Mouse (Mus musculus): Measurements from ENCODE around the gene Nudt7. TPM values are rescaled to one million over a fixed set of nuclear protein-coding genes. Genes with fewer than 3 reads are reported as not detected.

Gene Nudt7
- total RNA-seq, 4 experiments from 2014 or later = 4.3 to 6.9 (median 5.1) TPM

- DNase-seq (ENCODE audit: low spot score in 2 of 2) = no peak
Measured at GRCm38 (mm10) chr8:114142199-114142598, 8.8 kb downstream of the Nudt7 start.

- no peak for DNase-seq (ENCODE audit: low spot score in 2 of 2)
Measured at GRCm38 (mm10) chr8:114143645-114144290, 10.4 kb downstream of the Nudt7 start.

GRCm38 (mm10) chr8:114153311-114154045 lies 20.1 kb downstream of the Nudt7 start:
- DNase-seq (ENCODE audit: low spot score in 2 of 2) = no peak

- DNase-seq (ENCODE audit: low spot score in 2 of 2) = no peak
Measured at GRCm38 (mm10) chr8:114158586-114158985, 25.2 kb downstream of the Nudt7 start.

- DNase-seq (ENCODE audit: low spot score in 2 of 2) = no peak
Measured at GRCm38 (mm10) chr8:114159666-114160065, 26.3 kb downstream of the Nudt7 start.

- no peak for DNase-seq (ENCODE audit: low spot score in 2 of 2)
Measured at GRCm38 (mm10) chr8:114163871-114164270, 30.5 kb downstream of the Nudt7 start.

GRCm38 (mm10) chr8:114164444-114165096 lies 31.2 kb downstream of the Nudt7 start:
- DNase-seq (ENCODE audit: low spot score in 2 of 2) = no peak

- DNase-seq (ENCODE audit: low spot score in 2 of 2) = no peak
Measured at GRCm38 (mm10) chr8:114165741-114166140, 32.4 kb downstream of the Nudt7 start.

- no peak for DNase-seq (ENCODE audit: low spot score in 2 of 2)
Measured at GRCm38 (mm10) chr8:114176721-114177120, 43.4 kb downstream of the Nudt7 start.

- no peak for DNase-seq (ENCODE audit: low spot score in 2 of 2)
Measured at GRCm38 (mm10) chr8:114193334-114193733, 60.0 kb downstream of the Nudt7 start.

- DNase-seq (ENCODE audit: low spot score in 2 of 2) = no peak
Measured at GRCm38 (mm10) chr8:114198990-114199389, 65.6 kb downstream of the Nudt7 start.

Other genes with a start within 250 kb of the Nudt7 start
- 10 to 100 TPM; 12.5 to 15.3 (median 13.2) TPM for gene Vat1l, start 72.1 kb downstream of the Nudt7 start, total RNA-seq (2022)